Mouse (Mus musculus) kidney, adult 2 months (tissue): ENCODE results near the gene Rbm18.

Source experiments
- CTCF ChIP-seq: fragments of 200-500 bp; conservative IDR thresholded peaks from 2 replicates; pipeline ENCODE4 v1.5.1; 2011; ENCODE audit warnings: low read depth, mild to moderate bottlenecking, control low read depth, low read length, moderate library complexity, mixed read lengths; ENCODE audit not compliant: insufficient read depth, insufficient read length
- POLR2A ChIP-seq: fragments of 200-500 bp; IDR thresholded peaks from one replicate; pipeline ENCODE4 v1.6.1; 2011; ENCODE audit warnings: low read depth, low read length, control low read depth

DNA sequence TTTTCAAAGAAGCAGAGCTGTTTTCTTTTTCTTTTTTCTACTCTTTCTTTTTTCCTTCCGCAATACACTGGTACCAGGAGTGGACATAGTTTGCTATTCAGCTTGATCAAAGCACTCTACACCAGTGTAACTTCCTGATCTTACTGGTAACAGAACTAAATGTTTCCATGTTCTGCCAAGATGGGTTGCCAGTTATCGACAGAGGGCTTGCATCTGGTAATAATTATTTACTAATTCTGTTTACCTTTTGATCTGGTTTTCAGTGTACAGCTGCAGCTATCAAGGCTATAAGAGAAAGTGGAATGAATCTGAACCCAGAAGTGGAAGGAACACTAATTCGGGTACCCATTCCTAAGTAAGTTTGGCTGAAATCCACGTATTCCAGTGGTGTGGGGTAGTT, 22.8 kb upstream of the Rbm18 start:
- TF ChIP-seq POLR2A (no peak), CTCF (no peak)
